Mouse (Mus musculus) kidney, adult 18-20 months (tissue): Measurements from ENCODE around the gene Egfl8.

ENCODE experiments used
- DNase-seq: peaks from one replicate; pipeline ENCODE4 v3.0.0; 2021

The Egfl8 gene

DNA sequence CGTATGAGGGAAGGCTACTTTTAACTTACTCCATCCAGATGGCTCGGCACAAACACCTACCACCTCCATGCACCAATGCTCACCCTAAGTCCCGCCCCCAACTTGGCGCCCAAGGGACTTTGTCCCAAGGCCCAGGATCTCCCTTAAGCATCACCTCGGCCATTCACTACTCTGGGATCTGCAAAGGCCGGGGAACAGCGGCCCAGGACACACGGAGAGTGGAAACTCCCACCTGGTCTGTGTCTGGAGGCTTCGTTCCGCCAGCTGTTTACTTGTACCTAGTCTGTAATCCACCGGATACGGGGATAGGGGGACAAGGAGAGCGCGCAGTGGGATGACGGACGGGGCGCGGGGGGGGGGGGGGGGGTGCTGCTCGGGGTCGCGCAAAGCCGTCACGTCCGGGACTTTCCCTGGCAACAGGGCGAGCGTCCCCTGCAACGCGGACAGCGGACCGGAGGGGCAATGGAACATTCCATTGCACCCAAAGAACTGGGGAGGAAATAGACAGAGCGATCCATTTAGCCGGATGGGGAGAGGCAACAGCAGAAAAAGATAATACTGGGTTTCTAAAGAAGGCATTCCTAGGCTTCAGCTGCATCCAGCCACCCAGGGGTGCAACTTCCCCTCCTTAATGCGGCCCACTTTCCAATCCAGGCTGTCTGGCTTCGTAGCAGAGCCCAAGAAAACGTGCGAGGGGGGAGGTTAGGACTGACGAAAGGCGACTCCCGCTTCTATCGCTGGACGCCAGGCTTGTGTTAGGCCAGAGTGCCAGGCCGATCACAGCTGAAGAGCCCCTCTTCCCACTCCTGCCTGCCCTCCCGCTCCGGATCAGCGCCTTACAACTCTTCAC is 11.5 kb upstream of the Egfl8 start:
- peak; percentile 91 for DNase-seq

DNA sequence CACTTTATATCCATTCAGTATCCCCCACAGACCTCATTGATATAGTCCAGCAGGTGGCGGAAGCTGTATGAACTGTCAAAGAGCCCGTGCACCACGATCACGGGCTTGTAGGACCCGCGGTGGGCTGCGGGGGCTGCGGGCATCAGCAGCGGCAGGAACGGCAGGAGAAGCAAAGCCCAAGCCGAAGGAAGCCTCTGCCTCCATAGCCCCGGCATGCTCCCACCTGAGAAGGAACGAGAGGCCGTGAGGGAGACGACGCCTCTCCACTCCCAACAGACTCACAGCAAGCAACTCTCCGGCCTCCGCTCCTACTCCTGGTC is 11.0 kb upstream of the Egfl8 start:
- DNase-seq, result no peak

GRCm38 (mm10) chr17:34626062-34626772 is 10.4 kb upstream of the Egfl8 start:
- DNase-seq, result no peak

- DNase-seq, result no peak
These were observed 9.2 kb upstream of the Egfl8 start for GRCm38 (mm10) chr17:34624981-34625380.

GRCm38 (mm10) chr17:34623161-34623560 is 7.4 kb upstream of the Egfl8 start:
- no peak for DNase-seq

GRCm38 (mm10) chr17:34621006-34621405 is 5.2 kb upstream of the Egfl8 start:
- DNase-seq, result no peak

- DNase-seq, result peak; percentile 82
These were observed 3.2 kb upstream of the Egfl8 start for GRCm38 (mm10) chr17:34618999-34619398.

- no peak for DNase-seq
These were observed 1.9 kb downstream of the Egfl8 start for GRCm38 (mm10) chr17:34613830-34614229.

DNA sequence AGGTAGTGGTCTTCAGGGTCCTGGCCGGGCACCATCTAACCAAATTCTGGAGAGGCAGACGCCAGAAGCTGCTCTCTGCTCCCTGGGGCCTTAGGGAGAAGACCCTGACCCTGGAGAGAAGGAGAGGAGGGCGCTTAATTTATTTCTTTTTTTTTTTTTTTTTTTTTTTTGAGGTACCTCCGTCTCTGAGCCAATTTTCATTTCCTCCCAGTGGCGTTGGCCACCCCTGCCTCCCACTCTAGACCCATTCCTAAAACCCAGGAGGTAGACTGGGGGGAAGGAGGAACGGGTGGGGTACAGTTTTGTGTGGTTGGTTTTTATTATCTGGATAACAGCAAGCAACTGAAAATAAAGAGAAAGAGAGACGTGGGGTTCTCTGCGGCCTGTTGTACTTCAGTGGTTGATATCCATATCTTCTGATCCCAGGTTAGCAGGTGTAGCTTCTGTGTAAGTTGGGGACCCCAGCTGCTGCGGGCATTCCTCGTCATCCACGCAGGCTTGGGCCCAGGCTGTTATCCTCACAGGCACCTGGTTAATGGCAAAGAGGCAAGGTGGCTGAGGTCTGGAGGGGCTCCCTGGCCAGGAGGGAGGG is 2.6 kb downstream of the Egfl8 start:
- no peak for DNase-seq

- no peak for DNase-seq
These were observed 4.7 kb downstream of the Egfl8 start for GRCm38 (mm10) chr17:34611050-34611449.

- peak; percentile 35 for DNase-seq
These were observed 7.8 kb downstream of the Egfl8 start for GRCm38 (mm10) chr17:34607997-34608396.

- no peak for DNase-seq
These were observed 9.4 kb downstream of the Egfl8 start for GRCm38 (mm10) chr17:34606186-34607039.

DNA sequence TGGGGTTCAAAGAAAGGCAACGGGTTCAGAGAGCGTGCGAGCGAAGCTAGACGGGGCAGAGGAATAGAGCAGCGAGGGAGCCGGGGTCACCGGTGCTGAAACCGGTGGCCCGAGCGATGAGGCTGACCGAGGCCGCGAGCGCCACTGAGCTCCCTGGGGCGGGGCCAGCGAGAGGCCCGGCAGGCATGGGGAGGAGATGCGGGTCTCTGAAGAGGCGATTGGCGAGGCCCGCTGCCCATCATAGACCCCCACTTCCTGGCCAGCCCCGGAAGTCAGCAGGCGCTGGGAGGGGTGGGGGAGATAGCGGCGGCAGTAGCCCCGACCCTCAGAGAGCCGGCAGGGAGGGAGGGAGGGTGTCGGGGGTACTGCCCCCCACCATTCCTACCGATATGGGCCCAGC is 10.2 kb downstream of the Egfl8 start:
- DNase-seq, result peak; percentile 98

- peak; percentile 76 for DNase-seq
These were observed 11.1 kb downstream of the Egfl8 start for GRCm38 (mm10) chr17:34604511-34605237.

- peak; percentile 97 for DNase-seq
These were observed 11.7 kb downstream of the Egfl8 start, which contains the start of gene Agpat1 for GRCm38 (mm10) chr17:34604061-34604508. TSS of gene Agpat1 (plus strand) at chr17:34604262.

- peak; percentile 97 for DNase-seq
These were observed 12.3 kb downstream of the Egfl8 start, which contains the start of gene Rnf5 for GRCm38 (mm10) chr17:34603375-34604060. TSS of gene Rnf5 (minus strand) at chr17:34603690.

- no peak for DNase-seq
These were observed 14.0 kb downstream of the Egfl8 start for GRCm38 (mm10) chr17:34601796-34602195.

DNA sequence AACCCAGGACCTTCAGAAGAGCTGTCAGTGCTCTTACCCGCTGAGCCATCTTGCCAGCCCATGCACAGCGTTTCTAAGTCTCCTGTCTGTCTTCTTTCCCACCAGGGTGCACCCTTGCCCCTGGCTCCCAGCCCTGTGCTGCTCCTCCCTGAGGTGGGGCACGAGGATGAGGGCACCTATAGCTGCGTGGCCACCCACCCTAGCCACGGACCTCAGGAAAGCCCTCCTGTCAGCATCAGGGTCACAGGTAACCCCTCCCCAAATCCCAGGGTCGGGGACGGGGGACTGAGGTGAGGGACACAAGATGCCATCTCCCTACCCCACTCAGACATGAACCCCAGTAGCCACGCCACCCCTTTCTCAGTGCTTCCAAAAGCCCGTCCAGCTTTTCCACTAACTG is 15.9 kb downstream of the Egfl8 start:
- DNase-seq, result no peak

GRCm38 (mm10) chr17:34597566-34598095 is 18.1 kb downstream of the Egfl8 start, which contains the start of gene Ager:
TSS of gene Ager (plus strand) at chr17:34597862.
- DNase-seq, result no peak

DNA sequence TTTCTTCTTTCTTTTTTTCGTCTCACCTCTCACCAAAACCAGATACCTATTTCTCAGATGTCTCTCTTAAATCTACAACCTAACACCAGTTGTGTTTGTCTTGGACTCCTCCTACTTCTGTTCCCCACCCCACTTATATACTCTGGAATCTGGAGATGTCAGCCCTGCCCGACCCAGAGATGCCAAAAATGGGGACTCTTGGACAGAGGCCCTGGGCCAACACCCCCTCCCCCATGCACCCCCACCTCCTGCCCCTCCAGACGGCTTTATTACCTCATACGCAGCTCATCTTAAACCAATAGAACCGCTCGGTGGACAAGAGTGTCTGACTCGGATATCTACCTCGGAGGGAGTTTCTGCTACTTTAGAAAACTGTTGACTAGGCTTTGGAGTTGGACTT is 19.7 kb downstream of the Egfl8 start:
- no peak for DNase-seq
